Mouse (Mus musculus): Measurements from ENCODE around the gene Rabac1. TPM values are rescaled to one million over a fixed set of nuclear protein-coding genes. Genes with fewer than 3 reads are reported as not detected.
A peak's percentile ranks its signal among the peaks of the same experiment; 100 is the strongest.

Rabac1 gene
- polyA plus RNA-seq, 1 experiment = 475 TPM

GRCm38 (mm10) chr7:24984307-24984706, 11.8 kb upstream of the Rabac1 start:
- H3K27me3 ChIP-seq (replicated peaks) = peaks cover 21% of the 10 kb centered on the region
- no peaks in the 10 kb centered on the region for H3K36me3 ChIP-seq (replicated peaks; ENCODE audit: low read length)
- H3K4me3 ChIP-seq (replicated peaks) = no peak overlapping the region
- TF ChIP-seq FLI1 (IDR thresholded peaks at IDR 0.05; ENCODE audit: low read length) (no peak), GATA1 (IDR thresholded peaks at IDR 0.05; ENCODE audit: borderline replicate concordance, low read length) (no peak)
- peaks cover 27% of the 10 kb centered on the region for H3K4me1 ChIP-seq
- H3K9me3 ChIP-seq = peaks cover 8% of the 10 kb centered on the region; the same call in 1 of the 2 replicates

- TF ChIP-seq FLI1 (IDR thresholded peaks at IDR 0.05; ENCODE audit: low read length) (no peak), GATA1 (IDR thresholded peaks at IDR 0.05; ENCODE audit: borderline replicate concordance, low read length) (no peak)
- Histone ChIP-seq H3K4me3 (replicated peaks) (no peak overlapping the region), H3K36me3 (replicated peaks; ENCODE audit: low read length) (no peaks in the 10 kb centered on the region), H3K27me3 (replicated peaks) (peaks cover 20% of the 10 kb centered on the region), H3K9me3 (peaks cover 8% of the 10 kb centered on the region; the same call in 1 of the 2 replicates), H3K4me1 (peaks cover 36% of the 10 kb centered on the region)
These were observed 10.8 kb upstream of the Rabac1 start for GRCm38 (mm10) chr7:24983396-24983795.

DNA sequence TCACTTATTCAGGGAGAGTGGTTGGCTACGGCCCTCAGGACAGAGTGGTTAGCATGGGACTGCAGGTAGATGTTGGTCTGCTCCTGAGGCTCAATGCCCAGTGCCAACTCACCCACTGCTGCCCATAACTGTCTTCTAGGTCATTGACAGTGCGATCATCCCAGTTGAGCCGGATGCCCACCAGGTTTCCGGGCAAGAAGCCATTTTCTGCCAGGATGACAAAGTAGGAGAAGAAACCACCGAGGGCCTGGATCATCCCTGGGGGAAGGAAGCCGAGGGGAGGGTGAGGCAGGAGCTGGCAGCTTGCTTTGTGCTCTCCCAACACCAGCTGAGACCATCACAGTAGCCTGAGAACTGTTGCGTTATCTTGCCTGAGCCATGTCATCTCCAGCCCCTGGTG, 7.9 kb upstream of the Rabac1 start:
- H3K9me3 ChIP-seq = peaks cover 6% of the 10 kb centered on the region; the same call in 1 of the 2 replicates
- H3K4me1 ChIP-seq = peaks cover 36% of the 10 kb centered on the region
- no peaks in the 10 kb centered on the region for H3K36me3 ChIP-seq (replicated peaks; ENCODE audit: low read length)
- H3K27me3 ChIP-seq (replicated peaks) = peaks cover 17% of the 10 kb centered on the region
- H3K4me3 ChIP-seq (replicated peaks) = no peak overlapping the region
- TF ChIP-seq FLI1 (IDR thresholded peaks at IDR 0.05; ENCODE audit: low read length) = no peak
- no peak for TF ChIP-seq GATA1 (IDR thresholded peaks at IDR 0.05; ENCODE audit: borderline replicate concordance, low read length)

- TF ChIP-seq FLI1 (IDR thresholded peaks at IDR 0.05; ENCODE audit: low read length) (no peak), GATA1 (IDR thresholded peaks at IDR 0.05; ENCODE audit: borderline replicate concordance, low read length) (no peak)
- H3K9me3 ChIP-seq = no peaks in the 10 kb centered on the region
- peak overlapping the region; percentile 72 for H3K4me3 ChIP-seq (replicated peaks)
- no peaks in the 10 kb centered on the region for H3K36me3 ChIP-seq (replicated peaks; ENCODE audit: low read length)
- peaks cover 17% of the 10 kb centered on the region for H3K27me3 ChIP-seq (replicated peaks)
- H3K4me1 ChIP-seq = peaks cover 50% of the 10 kb centered on the region
These were observed 6.2 kb upstream of the Rabac1 start for GRCm38 (mm10) chr7:24978781-24979180.

DNA sequence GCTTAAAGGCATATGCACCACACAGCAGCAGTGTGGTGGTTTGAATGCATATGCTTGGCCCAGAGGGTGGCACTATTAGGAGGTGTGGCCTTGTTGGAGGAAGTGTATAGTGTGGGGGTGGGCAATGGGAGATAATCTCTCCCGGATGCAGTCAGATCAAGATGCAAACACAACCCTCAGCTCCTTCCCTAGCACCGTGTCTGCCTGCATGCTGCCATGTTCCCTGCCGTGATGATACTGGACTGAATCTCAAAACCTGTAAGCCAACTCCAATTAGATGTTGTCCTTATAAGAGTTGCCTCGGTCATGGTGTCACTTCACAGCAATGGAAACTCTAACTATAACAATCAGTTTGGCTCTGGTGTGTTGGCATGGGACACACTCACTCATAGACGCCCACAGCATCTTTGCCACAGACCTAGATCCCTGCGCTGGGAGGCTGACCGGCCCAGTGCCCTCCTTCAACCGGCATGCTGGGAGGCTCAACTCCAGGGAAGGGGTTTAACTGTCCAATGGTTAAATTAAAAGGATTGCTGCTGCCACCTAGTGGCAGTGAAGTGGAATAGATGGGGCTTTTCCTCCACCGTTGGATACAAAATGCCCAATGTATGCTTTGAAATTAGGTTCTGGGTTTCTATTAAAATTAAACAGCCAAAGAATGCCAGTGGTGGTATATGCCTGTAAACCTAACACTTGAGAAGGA, 2.5 kb upstream of the Rabac1 start:
- no peaks in the 10 kb centered on the region for H3K9me3 ChIP-seq
- TF ChIP-seq FLI1 (IDR thresholded peaks at IDR 0.05; ENCODE audit: low read length) (no peak), GATA1 (IDR thresholded peaks at IDR 0.05; ENCODE audit: borderline replicate concordance, low read length) (no peak)
- H3K4me3 ChIP-seq (replicated peaks) = peak overlapping the region; percentile 74
- H3K36me3 ChIP-seq (replicated peaks; ENCODE audit: low read length) = peaks cover 15% of the 10 kb centered on the region
- peaks cover 4% of the 10 kb centered on the region for H3K27me3 ChIP-seq (replicated peaks)
- H3K4me1 ChIP-seq = peaks cover 65% of the 10 kb centered on the region

DNA sequence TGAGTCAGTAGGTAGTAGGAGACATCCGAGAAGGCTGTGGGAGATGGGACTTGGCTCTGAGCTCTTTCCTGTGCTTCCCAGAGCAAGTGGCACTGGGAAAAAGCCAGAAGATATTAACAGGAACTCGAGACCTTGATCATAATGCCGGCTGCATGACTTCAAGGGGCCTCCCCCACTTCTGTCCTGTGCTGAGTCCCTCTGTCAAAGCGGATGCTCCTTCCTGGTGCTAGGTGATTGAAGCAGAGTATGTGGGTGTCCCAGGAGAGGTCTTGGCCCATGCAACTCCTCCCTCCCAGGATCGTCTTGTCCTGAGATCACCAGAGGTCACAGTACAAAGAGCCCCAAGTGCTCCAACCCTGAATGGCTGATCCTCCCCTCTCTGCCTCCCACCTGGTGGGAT, 1.3 kb upstream of the Rabac1 start:
- Histone ChIP-seq H3K4me1 (peaks cover 56% of the 10 kb centered on the region), H3K9me3 (no peaks in the 10 kb centered on the region), H3K27me3 (replicated peaks) (peaks cover 4% of the 10 kb centered on the region), H3K4me3 (replicated peaks) (no peak overlapping the region), H3K36me3 (replicated peaks; ENCODE audit: low read length) (peaks cover 25% of the 10 kb centered on the region)
- TF ChIP-seq FLI1 (IDR thresholded peaks at IDR 0.05; ENCODE audit: low read length) = no peak
- no peak for TF ChIP-seq GATA1 (IDR thresholded peaks at IDR 0.05; ENCODE audit: borderline replicate concordance, low read length)

GRCm38 (mm10) chr7:24973208-24973607, 654 bp upstream of the Rabac1 start:
- TF ChIP-seq FLI1 (IDR thresholded peaks at IDR 0.05; ENCODE audit: low read length) (no peak), GATA1 (IDR thresholded peaks at IDR 0.05; ENCODE audit: borderline replicate concordance, low read length) (no peak)
- H3K4me3 ChIP-seq (replicated peaks) = peak overlapping the region; percentile 99
- H3K4me1 ChIP-seq = peaks cover 56% of the 10 kb centered on the region
- H3K9me3 ChIP-seq = no peaks in the 10 kb centered on the region
- peaks cover 30% of the 10 kb centered on the region for H3K36me3 ChIP-seq (replicated peaks; ENCODE audit: low read length)
- peaks cover 4% of the 10 kb centered on the region for H3K27me3 ChIP-seq (replicated peaks)

GRCm38 (mm10) chr7:24971261-24971971, 1.1 kb downstream of the Rabac1 start:
- Histone ChIP-seq H3K4me3 (replicated peaks) (peak overlapping the region; percentile 99), H3K9me3 (no peaks in the 10 kb centered on the region), H3K36me3 (replicated peaks; ENCODE audit: low read length) (peaks cover 30% of the 10 kb centered on the region), H3K4me1 (peaks cover 60% of the 10 kb centered on the region), H3K27me3 (replicated peaks) (peaks cover 5% of the 10 kb centered on the region)
- no peak for TF ChIP-seq FLI1 (IDR thresholded peaks at IDR 0.05; ENCODE audit: low read length)
- TF ChIP-seq GATA1 (IDR thresholded peaks at IDR 0.05; ENCODE audit: borderline replicate concordance, low read length) = no peak

GRCm38 (mm10) chr7:24970341-24970740, 2.2 kb downstream of the Rabac1 start:
- H3K4me3 ChIP-seq (replicated peaks) = no peak overlapping the region
- no peaks in the 10 kb centered on the region for H3K9me3 ChIP-seq
- H3K36me3 ChIP-seq (replicated peaks; ENCODE audit: low read length) = peaks cover 30% of the 10 kb centered on the region
- peaks cover 62% of the 10 kb centered on the region for H3K4me1 ChIP-seq
- peaks cover 5% of the 10 kb centered on the region for H3K27me3 ChIP-seq (replicated peaks)
- no peak for TF ChIP-seq FLI1 (IDR thresholded peaks at IDR 0.05; ENCODE audit: low read length)
- TF ChIP-seq GATA1 (IDR thresholded peaks at IDR 0.05; ENCODE audit: borderline replicate concordance, low read length) = no peak

GRCm38 (mm10) chr7:24969805-24970204, 2.7 kb downstream of the Rabac1 start:
- peaks cover 62% of the 10 kb centered on the region for H3K4me1 ChIP-seq
- peaks cover 30% of the 10 kb centered on the region for H3K36me3 ChIP-seq (replicated peaks; ENCODE audit: low read length)
- no peak overlapping the region for H3K4me3 ChIP-seq (replicated peaks)
- TF ChIP-seq FLI1 (IDR thresholded peaks at IDR 0.05; ENCODE audit: low read length) = no peak
- no peak for TF ChIP-seq GATA1 (IDR thresholded peaks at IDR 0.05; ENCODE audit: borderline replicate concordance, low read length)
- no peaks in the 10 kb centered on the region for H3K9me3 ChIP-seq
- H3K27me3 ChIP-seq (replicated peaks) = peaks cover 5% of the 10 kb centered on the region

Data from megakaryocyte, embryonic 14.5 days (primary cell).